Mouse (Mus musculus): ENCODE results near the gene Agmo.

Gene Agmo

GRCm38 (mm10) chr12:37241566-37242021, at the start of gene Agmo:
TSS of gene Agmo (plus strand) at chr12:37241641.
- DNase-seq (ENCODE audit: low spot score) = no peak

- no peak for DNase-seq (ENCODE audit: low spot score)
Observed at GRCm38 (mm10) chr12:37231119-37231518, 10.3 kb upstream of the Agmo start.

- no peak for DNase-seq (ENCODE audit: low spot score)
Observed at GRCm38 (mm10) chr12:37240975-37241565, 371 bp upstream of the Agmo start.

- DNase-seq (ENCODE audit: low spot score) = no peak
Observed at GRCm38 (mm10) chr12:37242484-37242883, 1.0 kb downstream of the Agmo start.

GRCm38 (mm10) chr12:37244876-37245275, 3.4 kb downstream of the Agmo start:
- no peak for DNase-seq (ENCODE audit: low spot score)

GRCm38 (mm10) chr12:37251688-37252087, 10.2 kb downstream of the Agmo start:
- DNase-seq (ENCODE audit: low spot score) = no peak

GRCm38 (mm10) chr12:37257099-37257498, 15.7 kb downstream of the Agmo start:
- DNase-seq (ENCODE audit: low spot score) = no peak

- no peak for DNase-seq (ENCODE audit: low spot score)
Observed at GRCm38 (mm10) chr12:37259771-37260528, 18.5 kb downstream of the Agmo start.

- no peak for DNase-seq (ENCODE audit: low spot score)
Observed at GRCm38 (mm10) chr12:37263685-37264084, 22.2 kb downstream of the Agmo start.

- DNase-seq (ENCODE audit: low spot score) = no peak
Observed at GRCm38 (mm10) chr12:37268636-37269152, 27.3 kb downstream of the Agmo start.

GRCm38 (mm10) chr12:37272660-37273059, 31.2 kb downstream of the Agmo start:
- peak; percentile 11 for DNase-seq (ENCODE audit: low spot score)

- no peak for DNase-seq (ENCODE audit: low spot score)
Observed at GRCm38 (mm10) chr12:37273964-37274657, 32.7 kb downstream of the Agmo start.

GRCm38 (mm10) chr12:37274658-37275019, 33.2 kb downstream of the Agmo start:
- no peak for DNase-seq (ENCODE audit: low spot score)

- DNase-seq (ENCODE audit: low spot score) = no peak
Observed at GRCm38 (mm10) chr12:37306956-37307466, 65.6 kb downstream of the Agmo start.

- no peak for DNase-seq (ENCODE audit: low spot score)
Observed at GRCm38 (mm10) chr12:37310786-37311185, 69.3 kb downstream of the Agmo start.

GRCm38 (mm10) chr12:37322860-37323259, 81.4 kb downstream of the Agmo start:
- no peak for DNase-seq (ENCODE audit: low spot score)

GRCm38 (mm10) chr12:37334987-37335386, 93.5 kb downstream of the Agmo start:
- DNase-seq (ENCODE audit: low spot score) = no peak

- no peak for DNase-seq (ENCODE audit: low spot score)
Observed at GRCm38 (mm10) chr12:37344225-37344624, 102.8 kb downstream of the Agmo start.

- DNase-seq (ENCODE audit: low spot score) = no peak
Observed at GRCm38 (mm10) chr12:37345696-37346095, 104.3 kb downstream of the Agmo start.

GRCm38 (mm10) chr12:37392316-37392715, 150.9 kb downstream of the Agmo start:
- DNase-seq (ENCODE audit: low spot score) = no peak

- no peak for DNase-seq (ENCODE audit: low spot score)
Observed at GRCm38 (mm10) chr12:37402541-37402940, 161.1 kb downstream of the Agmo start.

- no peak for DNase-seq (ENCODE audit: low spot score)
Observed at GRCm38 (mm10) chr12:37426350-37426749, 184.9 kb downstream of the Agmo start.

GRCm38 (mm10) chr12:37426750-37427149, 185.3 kb downstream of the Agmo start:
- no peak for DNase-seq (ENCODE audit: low spot score)

Measured in retina, embryonic 14.5 days (tissue).